Mouse (Mus musculus): Measurements from ENCODE around the gene Cracr2a. TPM values are rescaled to one million over a fixed set of nuclear protein-coding genes. Genes with fewer than 3 reads are reported as not detected.

Cracr2a gene
- polyA plus RNA-seq, 1 experiment from 2014 or later: 5.0 TPM

DNA sequence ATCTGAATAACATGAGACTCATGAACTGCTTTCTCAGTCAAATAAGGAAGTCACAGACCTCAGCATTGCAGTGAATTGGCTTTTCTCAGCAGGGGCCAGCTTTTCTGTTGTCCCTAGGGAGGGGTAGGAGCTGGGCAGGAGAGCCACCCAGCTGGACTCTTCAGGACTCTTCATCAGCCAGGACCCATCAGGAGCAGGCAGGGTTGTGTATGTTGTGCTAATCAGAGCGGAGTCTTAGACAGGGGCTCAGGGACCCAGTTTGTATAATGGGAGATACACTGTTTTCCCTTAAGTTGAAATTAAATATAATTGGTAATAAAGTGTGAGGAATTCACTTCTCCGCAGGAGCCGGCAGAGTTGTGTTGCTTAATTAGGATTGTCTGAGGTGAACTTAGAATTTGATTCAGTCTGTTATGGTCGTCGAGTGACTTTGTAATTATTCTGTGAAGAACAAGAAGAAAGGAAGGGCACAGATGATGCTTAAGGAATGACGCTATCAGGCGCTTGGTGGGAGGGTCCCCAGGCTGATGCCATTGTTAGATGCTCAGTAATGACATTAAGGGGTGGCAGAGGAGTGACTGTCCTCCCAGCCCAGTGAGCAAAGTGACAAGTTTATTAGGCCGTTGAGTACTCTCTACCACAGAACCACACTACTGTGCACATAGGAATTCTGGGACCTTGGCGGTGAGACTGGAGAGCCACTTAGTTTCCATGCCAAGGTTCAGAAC, 74.5 kb downstream of the Cracr2a start:
- no peak overlapping the region for H3K4me3 ChIP-seq
- H3K27ac ChIP-seq: no peak overlapping the region
- no peaks in the 10 kb centered on the region for H3K4me1 ChIP-seq
- no peak overlapping the region for H3K4me2 ChIP-seq
- H3K27me3 ChIP-seq: no peaks in the 10 kb centered on the region
- no peaks in the 10 kb centered on the region for H3K9me3 ChIP-seq
- 76% methylated on average over 9 of the region's 9 CpGs for WGBS
- no peak overlapping the region for H3K9ac ChIP-seq
- ATAC-seq (ENCODE audit: borderline replicate concordance, extremely low read depth, low FRiP score, low TSS enrichment): no peak
- H3K36me3 ChIP-seq: peaks cover 7% of the 10 kb centered on the region; the same call in 1 of the 2 replicates

DNA sequence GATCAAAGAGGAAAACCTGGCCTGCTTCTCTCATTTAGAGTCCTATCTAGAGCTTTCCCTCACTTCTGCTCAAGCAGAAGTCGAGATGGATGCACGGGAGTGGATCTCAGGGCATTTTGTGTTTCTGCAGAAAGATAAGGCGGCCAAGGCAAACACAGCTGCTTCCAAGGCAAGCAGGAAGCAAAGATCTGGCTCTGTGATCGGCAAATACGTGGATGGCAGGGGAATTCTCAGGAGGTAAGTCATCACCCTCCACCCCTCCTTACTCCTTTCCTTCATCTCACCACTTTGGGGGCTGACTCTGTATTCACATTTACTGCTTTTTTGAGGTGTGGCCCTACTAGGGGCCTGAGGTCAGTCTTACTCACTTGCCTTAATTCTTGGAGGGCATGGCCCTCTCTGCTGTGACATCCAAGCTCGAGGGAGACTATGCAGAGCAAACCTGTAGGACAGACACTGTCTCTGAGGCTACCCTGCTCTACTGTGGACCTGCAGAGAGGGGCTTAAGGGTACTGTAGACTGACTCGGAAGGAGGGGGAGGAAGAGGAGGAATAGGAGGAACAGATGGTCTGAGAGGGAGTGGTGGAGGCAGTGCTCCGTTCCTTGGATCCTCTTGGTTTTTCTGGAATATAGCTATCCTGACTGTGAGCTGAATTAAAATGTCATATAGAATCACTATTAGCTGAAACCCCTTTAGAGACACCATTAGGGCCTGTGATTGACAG, 80.1 kb downstream of the Cracr2a start:
- 38% methylated on average over 8 of the region's 8 CpGs for WGBS
- ATAC-seq (ENCODE audit: borderline replicate concordance, extremely low read depth, low FRiP score, low TSS enrichment): no peak
- no peaks in the 10 kb centered on the region; the same call in 1 of the 2 replicates for H3K4me1 ChIP-seq

DNA sequence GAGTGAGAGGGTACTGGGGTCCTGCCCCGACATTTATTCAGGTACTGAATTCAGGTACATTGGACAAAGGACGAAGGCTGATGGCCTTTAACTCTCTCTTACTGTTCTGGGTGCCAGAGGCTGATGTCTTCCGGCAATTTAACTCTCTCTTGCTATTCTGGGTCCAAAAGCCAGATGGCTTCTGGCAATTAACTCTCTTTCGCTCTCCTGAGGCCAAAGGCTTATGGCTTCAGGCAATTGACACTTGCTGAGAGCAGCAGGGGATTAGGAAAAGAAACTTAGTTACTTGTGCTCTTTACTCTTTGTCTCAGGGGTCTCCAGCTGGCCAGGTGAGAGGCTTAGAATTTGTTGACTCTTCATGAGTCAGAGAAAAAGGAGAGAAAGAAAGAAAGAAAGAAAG, 94.8 kb downstream of the Cracr2a start:
- Histone ChIP-seq H3K4me2 (no peak overlapping the region), H3K4me3 (no peak overlapping the region), H3K27ac (no peak overlapping the region), H3K9me3 (peaks cover 5% of the 10 kb centered on the region; the same call in 1 of the 2 replicates), H3K36me3 (0 out of 2 replicates have a peak, but pooled peaks cover 5% of the 10 kb centered on the region), H3K4me1 (0 out of 2 replicates have a peak, but pooled peaks cover 8% of the 10 kb centered on the region), H3K9ac (no peak overlapping the region), H3K27me3 (no peaks in the 10 kb centered on the region)
- 55% methylated on average over 4 of the region's 4 CpGs for WGBS
- ATAC-seq (ENCODE audit: borderline replicate concordance, extremely low read depth, low FRiP score, low TSS enrichment): no peak

More for the DNA sequence above, 80.1 kb downstream of the Cracr2a start:
- no peaks in the 10 kb centered on the region for H3K9me3 ChIP-seq
- no peaks in the 10 kb centered on the region for H3K36me3 ChIP-seq
- H3K4me2 ChIP-seq: no peak overlapping the region
- no peaks in the 10 kb centered on the region for H3K27me3 ChIP-seq
- H3K27ac ChIP-seq: no peak overlapping the region
- no peak overlapping the region for H3K4me3 ChIP-seq
- no peak overlapping the region for H3K9ac ChIP-seq

DNA sequence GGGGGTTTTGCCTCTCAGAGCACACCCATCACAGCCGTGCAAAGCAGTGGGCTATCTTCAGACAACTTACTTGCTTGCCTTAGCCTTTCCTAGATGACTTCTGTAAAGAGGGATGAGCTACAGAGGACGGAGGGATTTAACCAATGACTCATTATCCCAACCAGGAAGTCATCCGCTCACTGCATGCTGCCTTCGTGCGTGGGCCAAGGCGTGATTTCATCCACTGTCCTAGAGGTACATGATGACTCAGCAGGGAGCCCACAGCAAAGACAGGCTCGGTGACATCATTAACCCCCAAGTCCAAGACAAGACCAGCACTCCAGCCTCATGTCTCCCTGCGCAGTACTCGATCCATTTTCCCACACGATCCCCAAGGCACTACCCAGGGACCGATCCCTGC, 96.0 kb downstream of the Cracr2a start:
- no peak for ATAC-seq (ENCODE audit: borderline replicate concordance, extremely low read depth, low FRiP score, low TSS enrichment)
- H3K4me3 ChIP-seq: no peak overlapping the region
- H3K27me3 ChIP-seq: no peaks in the 10 kb centered on the region
- peaks cover 5% of the 10 kb centered on the region; the same call in 1 of the 2 replicates for H3K9me3 ChIP-seq
- no peak overlapping the region for H3K9ac ChIP-seq
- 0 out of 2 replicates have a peak, but pooled peaks cover 13% of the 10 kb centered on the region for H3K4me1 ChIP-seq
- no peak overlapping the region for H3K27ac ChIP-seq
- H3K4me2 ChIP-seq: no peak overlapping the region
- 0 out of 2 replicates have a peak, but pooled peaks cover 5% of the 10 kb centered on the region for H3K36me3 ChIP-seq
- 87% methylated on average over 11 of the region's 11 CpGs for WGBS

DNA sequence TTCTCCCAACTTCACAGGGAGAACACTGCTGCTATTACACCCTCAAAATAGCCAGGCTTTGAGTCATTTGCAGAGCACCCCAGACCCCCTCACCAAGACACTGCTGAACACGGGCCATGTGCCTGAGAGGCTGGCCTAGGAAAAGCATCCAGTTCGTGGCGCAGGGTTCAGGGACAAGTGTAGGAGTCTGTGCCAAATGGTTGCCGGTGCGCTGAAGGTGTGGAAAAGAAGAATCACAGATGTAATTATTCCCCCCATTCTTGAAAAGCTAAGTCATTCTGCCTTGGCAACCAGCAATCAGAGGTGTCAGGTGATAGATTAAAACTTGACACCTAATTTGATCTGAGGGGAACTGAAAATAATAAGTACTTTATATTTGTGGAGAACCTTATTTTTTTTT, 98.3 kb downstream of the Cracr2a start:
- Histone ChIP-seq H3K4me2 (no peak overlapping the region), H3K27ac (no peak overlapping the region), H3K4me3 (no peak overlapping the region), H3K9me3 (no peaks in the 10 kb centered on the region), H3K4me1 (0 out of 2 replicates have a peak, but pooled peaks cover 19% of the 10 kb centered on the region), H3K36me3 (0 out of 2 replicates have a peak, but pooled peaks cover under 1% of the 10 kb centered on the region), H3K9ac (no peak overlapping the region), H3K27me3 (no peaks in the 10 kb centered on the region)
- no peak for ATAC-seq (ENCODE audit: borderline replicate concordance, extremely low read depth, low FRiP score, low TSS enrichment)
- 59% methylated on average over 5 of the region's 5 CpGs for WGBS

DNA sequence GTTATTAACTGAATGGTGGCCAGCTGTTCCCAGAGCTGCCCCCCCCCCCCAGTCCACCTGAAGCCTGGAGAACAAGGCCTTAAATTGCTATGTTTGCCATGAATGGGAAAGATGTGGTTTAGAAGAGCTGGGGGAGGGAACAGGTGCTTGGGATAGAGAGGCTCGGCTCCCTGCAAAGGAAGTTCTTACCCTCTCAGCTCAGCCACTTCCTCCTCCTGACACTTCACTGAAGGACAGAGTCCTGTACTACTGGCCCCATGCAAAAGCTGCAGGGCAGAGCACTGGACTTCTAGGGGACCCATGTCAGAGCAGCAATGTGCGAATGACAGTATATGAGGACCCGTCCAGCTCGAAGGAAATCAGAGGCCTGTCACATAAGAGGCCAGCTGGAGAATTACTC, 98.8 kb downstream of the Cracr2a start:
- H3K9me3 ChIP-seq: no peaks in the 10 kb centered on the region
- H3K4me2 ChIP-seq: no peak overlapping the region
- H3K27me3 ChIP-seq: no peaks in the 10 kb centered on the region
- WGBS: 59% methylated on average over 4 of the region's 4 CpGs
- H3K9ac ChIP-seq: no peak overlapping the region
- 0 out of 2 replicates have a peak, but pooled peaks cover 19% of the 10 kb centered on the region for H3K4me1 ChIP-seq
- no peak overlapping the region for H3K4me3 ChIP-seq
- no peak for ATAC-seq (ENCODE audit: borderline replicate concordance, extremely low read depth, low FRiP score, low TSS enrichment)
- H3K36me3 ChIP-seq: no peaks in the 10 kb centered on the region
- no peak overlapping the region for H3K27ac ChIP-seq

DNA sequence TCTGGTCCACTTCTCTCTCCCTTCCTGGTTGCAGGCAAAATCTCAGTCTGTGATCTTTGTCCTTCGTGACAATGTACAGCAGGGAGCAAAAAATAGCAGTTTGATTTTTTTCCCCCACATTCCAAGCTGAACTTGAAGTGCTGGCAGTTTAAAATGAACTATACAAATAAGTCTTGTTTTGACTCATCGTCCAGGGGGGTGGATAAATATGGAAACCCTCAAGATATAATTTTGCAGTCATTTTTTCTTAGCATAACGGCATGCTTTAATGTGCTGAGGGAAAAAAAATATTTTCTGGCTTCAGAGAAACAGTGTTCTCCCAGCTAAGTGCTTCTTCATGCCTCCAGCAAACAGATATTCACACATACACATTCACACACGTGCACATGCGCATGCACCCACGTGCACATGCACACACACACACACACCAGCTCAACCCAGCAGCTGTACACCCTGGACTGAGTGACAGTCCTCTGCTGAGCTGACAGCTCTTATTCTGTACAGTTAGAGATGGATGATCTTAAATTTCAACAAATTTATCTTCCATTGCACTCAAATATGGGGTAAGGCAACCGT, 100.7 kb downstream of the Cracr2a start:
- 56% methylated on average over 7 of the region's 7 CpGs for WGBS
- no peaks in the 10 kb centered on the region for H3K36me3 ChIP-seq
- ATAC-seq (ENCODE audit: borderline replicate concordance, extremely low read depth, low FRiP score, low TSS enrichment): no peak

DNA sequence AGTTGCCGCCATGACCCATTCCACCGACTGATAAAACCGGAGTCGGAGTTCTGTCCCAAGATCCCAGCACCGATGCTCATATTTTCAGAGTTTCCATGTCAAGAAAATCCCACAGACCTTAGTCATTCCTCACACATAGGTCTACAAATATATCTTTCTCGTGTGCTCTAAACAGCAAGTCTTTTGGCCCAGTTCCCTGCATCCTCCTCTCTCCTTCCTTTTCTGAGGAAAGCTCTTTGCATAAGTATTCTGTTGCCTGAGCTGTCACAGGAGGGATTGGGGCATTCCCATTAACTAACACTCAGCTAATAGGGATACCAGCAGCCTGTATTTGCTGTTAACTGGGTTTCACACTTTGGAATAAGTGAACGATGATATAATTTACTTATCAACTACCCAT, 102.1 kb downstream of the Cracr2a start:
- no peaks in the 10 kb centered on the region for H3K36me3 ChIP-seq
- H3K9me3 ChIP-seq: no peaks in the 10 kb centered on the region
- 35% methylated on average over 7 of the region's 7 CpGs for WGBS
- 0 out of 2 replicates have a peak, but pooled peaks cover 19% of the 10 kb centered on the region for H3K4me1 ChIP-seq
- no peak overlapping the region for H3K4me3 ChIP-seq
- H3K27me3 ChIP-seq: no peaks in the 10 kb centered on the region
- no peak for ATAC-seq (ENCODE audit: borderline replicate concordance, extremely low read depth, low FRiP score, low TSS enrichment)
- no peak overlapping the region for H3K27ac ChIP-seq
- H3K4me2 ChIP-seq: no peak overlapping the region
- no peak overlapping the region for H3K9ac ChIP-seq

More for the DNA sequence above, 100.7 kb downstream of the Cracr2a start:
- 0 out of 2 replicates have a peak, but pooled peaks cover 19% of the 10 kb centered on the region for H3K4me1 ChIP-seq
- H3K9me3 ChIP-seq: no peaks in the 10 kb centered on the region
- no peak overlapping the region for H3K27ac ChIP-seq
- no peaks in the 10 kb centered on the region for H3K27me3 ChIP-seq
- H3K4me2 ChIP-seq: no peak overlapping the region
- H3K9ac ChIP-seq: no peak overlapping the region
- no peak overlapping the region for H3K4me3 ChIP-seq

DNA sequence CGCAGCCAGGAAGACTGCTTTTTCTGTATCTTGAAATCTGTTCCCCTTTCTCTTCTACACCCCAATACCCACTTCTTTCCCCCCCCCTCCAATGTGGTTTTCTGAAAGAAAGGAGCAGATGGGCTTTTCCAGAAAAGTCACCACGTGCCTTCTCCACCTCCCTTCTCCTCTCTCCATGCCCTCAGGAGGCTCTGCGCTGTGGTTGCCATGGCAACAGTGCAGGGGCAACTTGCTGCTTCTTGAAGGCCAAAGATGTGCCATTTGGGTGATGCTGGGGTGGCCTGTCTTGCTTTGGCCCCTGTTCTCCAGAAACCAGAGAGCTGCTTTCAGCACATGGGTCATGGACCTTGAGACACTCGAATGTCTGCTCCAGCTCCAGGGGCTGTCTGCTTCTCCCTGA, 108.2 kb downstream of the Cracr2a start:
- 75% methylated on average over 4 of the region's 4 CpGs for WGBS

DNA sequence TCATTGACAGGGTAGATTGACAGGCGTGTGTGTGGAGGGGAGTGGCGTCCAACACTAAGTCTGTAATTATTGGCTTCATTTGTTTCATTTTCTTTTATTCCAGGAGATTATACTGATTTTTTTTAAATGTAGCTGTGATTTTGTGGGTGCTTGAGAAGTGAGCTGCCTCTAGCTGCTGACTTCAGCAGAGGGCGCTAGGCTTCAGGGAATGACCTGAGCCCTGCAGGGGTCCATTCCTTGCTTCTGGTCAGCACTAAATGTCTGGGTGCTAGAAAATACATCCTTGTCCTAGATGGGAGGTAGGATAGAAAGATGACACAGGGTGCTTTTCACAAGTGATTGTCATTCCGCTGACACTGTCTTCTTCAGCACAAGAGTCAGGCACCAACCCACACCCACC, 108.9 kb downstream of the Cracr2a start:
- Histone ChIP-seq H3K4me2 (no peak overlapping the region), H3K9me3 (no peaks in the 10 kb centered on the region), H3K36me3 (no peaks in the 10 kb centered on the region), H3K27me3 (no peaks in the 10 kb centered on the region), H3K4me1 (no peaks in the 10 kb centered on the region), H3K27ac (no peak overlapping the region), H3K4me3 (no peak overlapping the region), H3K9ac (no peak overlapping the region)
- no peak for ATAC-seq (ENCODE audit: borderline replicate concordance, extremely low read depth, low FRiP score, low TSS enrichment)
- WGBS: 88% methylated on average over 4 of the region's 4 CpGs

More for the DNA sequence above, 108.2 kb downstream of the Cracr2a start:
- H3K4me1 ChIP-seq: no peaks in the 10 kb centered on the region
- no peak for ATAC-seq (ENCODE audit: borderline replicate concordance, extremely low read depth, low FRiP score, low TSS enrichment)
- H3K36me3 ChIP-seq: no peaks in the 10 kb centered on the region
- H3K27ac ChIP-seq: no peak overlapping the region
- no peak overlapping the region for H3K4me2 ChIP-seq
- no peaks in the 10 kb centered on the region for H3K9me3 ChIP-seq
- H3K9ac ChIP-seq: no peak overlapping the region
- no peaks in the 10 kb centered on the region for H3K27me3 ChIP-seq
- no peak overlapping the region for H3K4me3 ChIP-seq

DNA sequence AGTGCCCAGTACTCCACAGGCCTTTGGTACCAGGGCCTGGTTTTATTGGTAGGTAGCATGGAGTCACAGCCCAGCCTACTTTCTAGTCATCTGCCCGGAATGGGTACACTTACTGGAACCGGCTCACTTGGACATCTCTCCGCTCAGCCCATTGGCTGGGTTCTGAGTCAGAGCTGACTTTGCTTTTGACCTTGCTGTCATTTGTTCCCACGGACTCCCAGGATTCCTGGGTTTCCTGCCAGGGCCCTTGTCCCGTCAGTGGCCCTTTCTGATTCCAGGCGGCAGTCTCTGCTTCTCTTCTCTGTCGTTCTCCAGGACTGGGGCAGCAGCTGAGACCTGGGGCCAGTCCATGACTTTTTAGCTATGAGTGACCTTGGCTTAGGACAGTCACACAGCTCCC, 110.9 kb downstream of the Cracr2a start:
- 64% methylated on average over 7 of the region's 7 CpGs for WGBS
- Histone ChIP-seq H3K4me3 (no peak overlapping the region), H3K9me3 (no peaks in the 10 kb centered on the region), H3K27ac (no peak overlapping the region), H3K4me2 (no peak overlapping the region), H3K27me3 (no peaks in the 10 kb centered on the region), H3K36me3 (no peaks in the 10 kb centered on the region), H3K4me1 (no peaks in the 10 kb centered on the region), H3K9ac (no peak overlapping the region)
- no peak for ATAC-seq (ENCODE audit: borderline replicate concordance, extremely low read depth, low FRiP score, low TSS enrichment)

DNA sequence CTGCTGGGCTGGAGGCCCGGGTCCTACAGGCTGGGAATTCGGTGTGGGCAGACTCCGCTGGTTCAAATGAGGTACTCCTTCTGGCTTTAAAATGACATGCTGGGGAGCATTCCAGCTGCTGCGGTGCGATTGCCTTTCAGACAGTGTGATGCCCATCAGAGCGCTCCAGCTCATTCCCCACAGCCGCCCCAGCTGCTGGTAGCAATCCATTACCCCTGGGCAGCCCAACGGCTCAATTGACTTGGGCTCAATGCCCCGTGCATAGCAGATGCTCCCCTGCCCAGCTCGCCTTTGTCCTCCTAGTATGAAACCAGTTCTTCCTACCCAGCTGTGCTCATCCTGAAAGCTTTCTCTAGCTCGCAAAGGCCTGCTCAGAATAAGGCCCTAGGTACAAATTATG, 115.7 kb downstream of the Cracr2a start:
- no peaks in the 10 kb centered on the region for H3K36me3 ChIP-seq
- 76% methylated on average over 11 of the region's 11 CpGs for WGBS
- H3K4me3 ChIP-seq: no peak overlapping the region
- no peak overlapping the region for H3K27ac ChIP-seq
- H3K27me3 ChIP-seq: no peaks in the 10 kb centered on the region
- no peak for ATAC-seq (ENCODE audit: borderline replicate concordance, extremely low read depth, low FRiP score, low TSS enrichment)
- H3K9me3 ChIP-seq: no peaks in the 10 kb centered on the region
- no peak overlapping the region for H3K4me2 ChIP-seq
- no peak overlapping the region for H3K9ac ChIP-seq
- H3K4me1 ChIP-seq: no peaks in the 10 kb centered on the region

Measured in lung, embryonic 15.5 days (tissue).